Mouse (Mus musculus): ENCODE data around the gene Myt1l. TPM values are rescaled to one million over a fixed set of nuclear protein-coding genes. Genes with fewer than 3 reads are reported as not detected.

Gene Myt1l
- total and polyA plus RNA-seq, 2 experiments from 2014 or later = 114 to 218 TPM

GRCm38 (mm10) chr12:29697526-29698500 is 169.6 kb downstream of the Myt1l start:
- Histone ChIP-seq H3K4me1 (ENCODE audit: insufficient read depth) (peaks cover 67% of the 10 kb centered on the region), H3K9ac (no peak overlapping the region), H3K4me3 (ENCODE audit: low read depth, low read length) (no peak overlapping the region), H3K27me3 (ENCODE audit: insufficient read depth, low read length) (no peaks in the 10 kb centered on the region), H3K4me2 (ENCODE audit: low read depth) (no peak overlapping the region), H3K9me3 (ENCODE audit: low read length) (no peaks in the 10 kb centered on the region), H3K36me3 (ENCODE audit: insufficient read depth) (no peaks in the 10 kb centered on the region), H3K27ac (ENCODE audit: low read depth, low read length) (peak overlapping the region; percentile 87)
- peak; percentile 85 for DNase-seq
- TF ChIP-seq CTCF (IDR thresholded peaks at IDR 0.05; ENCODE audit: low read depth) = no peak
- peak; percentile 78 for ATAC-seq
- 24% methylated on average over 12 of the region's 12 CpGs for WGBS

GRCm38 (mm10) chr12:29698541-29698940 is 170.4 kb downstream of the Myt1l start:
- H3K4me3 ChIP-seq (ENCODE audit: low read depth, low read length) = no peak overlapping the region
- DNase-seq (no peak), ATAC-seq (no peak)
- H3K4me2 ChIP-seq (ENCODE audit: low read depth) = no peak overlapping the region
- H3K27me3 ChIP-seq (ENCODE audit: insufficient read depth, low read length) = no peaks in the 10 kb centered on the region
- H3K27ac ChIP-seq (ENCODE audit: low read depth, low read length) = peak overlapping the region; percentile 87
- 10% methylated on average over 3 of the region's 3 CpGs for WGBS
- TF ChIP-seq CTCF (IDR thresholded peaks at IDR 0.05; ENCODE audit: low read depth) = no peak
- peak overlapping the region; percentile 23; the same call in 1 of the 2 replicates for H3K9ac ChIP-seq
- H3K9me3 ChIP-seq (ENCODE audit: low read length) = no peaks in the 10 kb centered on the region
- H3K36me3 ChIP-seq (ENCODE audit: insufficient read depth) = no peaks in the 10 kb centered on the region
- peaks cover 74% of the 10 kb centered on the region for H3K4me1 ChIP-seq (ENCODE audit: insufficient read depth)

GRCm38 (mm10) chr12:29698976-29699375 is 170.8 kb downstream of the Myt1l start:
- ATAC-seq (peak; percentile 64), DNase-seq (peak; percentile 86)
- Histone ChIP-seq H3K4me2 (ENCODE audit: low read depth) (peak overlapping the region; percentile 24), H3K4me3 (ENCODE audit: low read depth, low read length) (no peak overlapping the region; the same call in 1 of the 2 replicates), H3K36me3 (ENCODE audit: insufficient read depth) (no peaks in the 10 kb centered on the region), H3K27ac (ENCODE audit: low read depth, low read length) (peak overlapping the region; percentile 87), H3K4me1 (ENCODE audit: insufficient read depth) (peaks cover 77% of the 10 kb centered on the region), H3K9ac (peak overlapping the region; percentile 23), H3K27me3 (ENCODE audit: insufficient read depth, low read length) (no peaks in the 10 kb centered on the region), H3K9me3 (ENCODE audit: low read length) (no peaks in the 10 kb centered on the region)
- 5% methylated on average over 10 of the region's 10 CpGs for WGBS
- no peak for TF ChIP-seq CTCF (IDR thresholded peaks at IDR 0.05; ENCODE audit: low read depth)

- ATAC-seq = no peak; the same call in 1 of the 2 replicates
- 8% methylated on average over 10 of the region's 10 CpGs for WGBS
Observed at GRCm38 (mm10) chr12:29699386-29699785, 171.2 kb downstream of the Myt1l start.

GRCm38 (mm10) chr12:29700026-29700425 is 171.8 kb downstream of the Myt1l start:
- Histone ChIP-seq H3K9me3 (ENCODE audit: low read length) (no peaks in the 10 kb centered on the region), H3K27ac (ENCODE audit: low read depth, low read length) (peak overlapping the region; percentile 87), H3K27me3 (ENCODE audit: insufficient read depth, low read length) (no peaks in the 10 kb centered on the region), H3K4me2 (ENCODE audit: low read depth) (no peak overlapping the region), H3K4me3 (ENCODE audit: low read depth, low read length) (no peak overlapping the region), H3K36me3 (ENCODE audit: insufficient read depth) (no peaks in the 10 kb centered on the region), H3K9ac (no peak overlapping the region), H3K4me1 (ENCODE audit: insufficient read depth) (peaks cover 68% of the 10 kb centered on the region)
- TF ChIP-seq CTCF (IDR thresholded peaks at IDR 0.05; ENCODE audit: low read depth) = no peak
- DNase-seq (no peak), ATAC-seq (no peak)
- 94% methylated on average over 3 of the region's 3 CpGs for WGBS

More at GRCm38 (mm10) chr12:29699386-29699785, 171.2 kb downstream of the Myt1l start:
- Histone ChIP-seq H3K27me3 (ENCODE audit: insufficient read depth, low read length) (no peaks in the 10 kb centered on the region), H3K36me3 (ENCODE audit: insufficient read depth) (no peaks in the 10 kb centered on the region), H3K9ac (peak overlapping the region; percentile 23), H3K4me2 (ENCODE audit: low read depth) (peak overlapping the region; percentile 24), H3K4me1 (ENCODE audit: insufficient read depth) (peaks cover 75% of the 10 kb centered on the region), H3K9me3 (ENCODE audit: low read length) (no peaks in the 10 kb centered on the region), H3K4me3 (ENCODE audit: low read depth, low read length) (no peak overlapping the region; the same call in 1 of the 2 replicates), H3K27ac (ENCODE audit: low read depth, low read length) (peak overlapping the region; percentile 87)
- TF ChIP-seq CTCF (IDR thresholded peaks at IDR 0.05; ENCODE audit: low read depth) = no peak
- DNase-seq = peak; percentile 30

- H3K9ac ChIP-seq = no peak overlapping the region
- no peaks in the 10 kb centered on the region for H3K9me3 ChIP-seq (ENCODE audit: low read length)
- ATAC-seq (no peak), DNase-seq (no peak)
- WGBS = 40% methylated on average over 4 of the region's 4 CpGs
- H3K4me3 ChIP-seq (ENCODE audit: low read depth, low read length) = no peak overlapping the region
- H3K27ac ChIP-seq (ENCODE audit: low read depth, low read length) = peak overlapping the region; percentile 69; the same call in 1 of the 2 replicates
- H3K4me2 ChIP-seq (ENCODE audit: low read depth) = no peak overlapping the region
- H3K27me3 ChIP-seq (ENCODE audit: insufficient read depth, low read length) = no peaks in the 10 kb centered on the region
- no peak for TF ChIP-seq CTCF (IDR thresholded peaks at IDR 0.05; ENCODE audit: low read depth)
- no peaks in the 10 kb centered on the region for H3K36me3 ChIP-seq (ENCODE audit: insufficient read depth)
- H3K4me1 ChIP-seq (ENCODE audit: insufficient read depth) = peaks cover 62% of the 10 kb centered on the region
Observed at GRCm38 (mm10) chr12:29701076-29701475, 172.9 kb downstream of the Myt1l start.
